In genomic region chr15:99970606-99971005, GRCm38 (mm10) we compare ENCODE assay signal across 15 mouse cellular contexts. TPM values are rescaled to one million over a fixed set of nuclear protein-coding genes. Genes with fewer than 3 reads are reported as not detected.
DNase-seq lines count a peak whose midpoint lies in the region; ATAC-seq lines count a peak whose summit lies in the region.
"Had no signal": no experiment of that assay in that cellular context is flagged by ENCODE, and none has a peak within 500 bp of the region (broad histone marks: within the 10 kb centered on the region; RNA-seq: fewer than 3 reads in every experiment).

No protein-coding gene starts in this region.

- no peaks in the 10 kb centered on the region for H3K27me3 ChIP-seq in intestine, embryonic 14.5 days (replicated peaks; ENCODE audit: control insufficient read depth, insufficient read depth, low read length)
- no peaks in the 10 kb centered on the region for H3K27me3 ChIP-seq in intestine, embryonic 15.5 days (replicated peaks)
- no peaks in the 10 kb centered on the region for H3K27me3 ChIP-seq in liver, embryonic 12.5 days (replicated peaks)
- H3K27me3 ChIP-seq: hindbrain, embryonic 13.5 days; limb, embryonic 13.5 days had no signal

- H3K4me3 ChIP-seq in intestine, embryonic 14.5 days (ENCODE audit: low read depth, low read length), result no peak overlapping the region
- H3K4me3 ChIP-seq in intestine, embryonic 15.5 days (replicated peaks), result no peak overlapping the region
- H3K4me3 ChIP-seq in liver, embryonic 12.5 days, result no peak overlapping the region
- H3K4me3 ChIP-seq: forebrain, embryonic 10.5 days; hindbrain, embryonic 13.5 days; limb, embryonic 13.5 days had no signal

- WGBS in intestine, embryonic 14.5 days, result 85% methylated on average over 1 of the region's 1 CpGs
- WGBS in intestine, embryonic 15.5 days, result 91% methylated on average over 1 of the region's 1 CpGs
- 68% methylated on average over 1 of the region's 1 CpGs for WGBS in liver, embryonic 12.5 days (ENCODE audit: insufficient replicate concordance)

- peak; percentile 36 for DNase-seq in intestine, embryonic 14.5 days (ENCODE audit: low spot score)
- DNase-seq in liver, result no peak
- peak; percentile 20 to 48 for DNase-seq in kidney, postnatal 36 days
- DNase-seq in skeletal muscle tissue, adult 2 months (ENCODE audit: low read depth, low spot score), result peak; percentile 30
- no peak for DNase-seq in adrenal gland, postnatal 36 days
- DNase-seq: adrenal gland, postnatal 10 days; cerebellum, adult 18-20 months; gastrocnemius, postnatal 10 days; right cerebral cortex, postnatal 25 days had no signal

- 0 out of 2 replicates have a peak, but pooled peaks cover 4% of the 10 kb centered on the region for H3K4me1 ChIP-seq in intestine, embryonic 14.5 days (replicated peaks; ENCODE audit: control insufficient read depth, insufficient read depth, low read length)
- 0 out of 2 replicates have a peak, but pooled peaks cover 3% of the 10 kb centered on the region for H3K4me1 ChIP-seq in intestine, embryonic 15.5 days (replicated peaks)
- H3K4me1 ChIP-seq in liver, embryonic 12.5 days, result peaks cover 40% of the 10 kb centered on the region

- H3K36me3 ChIP-seq in intestine, embryonic 14.5 days (ENCODE audit: control insufficient read depth, insufficient read depth, low read length), result no peaks in the 10 kb centered on the region
- no peaks in the 10 kb centered on the region for H3K36me3 ChIP-seq in intestine, embryonic 15.5 days
- 0 out of 2 replicates have a peak, but pooled peaks cover 3% of the 10 kb centered on the region for H3K36me3 ChIP-seq in liver, embryonic 12.5 days
- H3K36me3 ChIP-seq: forebrain, embryonic 10.5 days; hindbrain, embryonic 13.5 days; limb, embryonic 13.5 days had no signal

- no peak overlapping the region for H3K4me2 ChIP-seq in intestine, embryonic 14.5 days (ENCODE audit: low read length)
- no peak overlapping the region for H3K4me2 ChIP-seq in intestine, embryonic 15.5 days (replicated peaks)
- H3K4me2 ChIP-seq in liver, embryonic 12.5 days, result no peak overlapping the region
- H3K4me2 ChIP-seq: hindbrain, embryonic 13.5 days; limb, embryonic 13.5 days had no signal

- no peak overlapping the region for H3K27ac ChIP-seq in intestine, embryonic 14.5 days (ENCODE audit: low read depth)
- no peak overlapping the region for H3K27ac ChIP-seq in intestine, embryonic 15.5 days
- 0 out of 2 replicates have a peak overlapping the region, but pooled peaks have one; percentile 3 for H3K27ac ChIP-seq in liver, embryonic 12.5 days
- H3K27ac ChIP-seq: forebrain, embryonic 10.5 days; hindbrain, embryonic 13.5 days; limb, embryonic 13.5 days had no signal

- no peak for ATAC-seq in intestine, embryonic 14.5 days (replicated peaks; ENCODE audit: low FRiP score, low TSS enrichment, low read depth)
- no peak for ATAC-seq in intestine, embryonic 15.5 days
- no peak for ATAC-seq in liver, embryonic 12.5 days

- no peak overlapping the region for H3K9ac ChIP-seq in intestine, embryonic 14.5 days (ENCODE audit: low read length)
- H3K9ac ChIP-seq in intestine, embryonic 15.5 days, result no peak overlapping the region
- no peak overlapping the region for H3K9ac ChIP-seq in liver, embryonic 12.5 days
- H3K9ac ChIP-seq: hindbrain, embryonic 13.5 days; limb, embryonic 13.5 days had no signal

- H3K9me3 ChIP-seq in intestine, embryonic 14.5 days (ENCODE audit: control insufficient read depth, low read length), result no peaks in the 10 kb centered on the region
- no peaks in the 10 kb centered on the region for H3K9me3 ChIP-seq in intestine, embryonic 15.5 days
- H3K9me3 ChIP-seq in liver, embryonic 12.5 days (replicated peaks), result no peaks in the 10 kb centered on the region
- H3K9me3 ChIP-seq: forebrain, embryonic 10.5 days; hindbrain, embryonic 13.5 days; limb, embryonic 13.5 days had no signal

RNA-seq across cellular contexts. Expression of gene Larp4, which starts 0.7 kb away (rescaled TPM):
- 47.3 and 49.0 TPM in 2 replicates for polyA plus RNA-seq in intestine, embryonic 14.5 days (2014; fragmentation: Nextera tagmentation; extraction: Ambion mirVana)
- 40.5 and 46.4 TPM in 2 replicates for polyA plus RNA-seq in intestine, embryonic 15.5 days (2015; fragmentation: Nextera tagmentation; extraction: Ambion mirVana)
- polyA plus RNA-seq in liver, embryonic 12.5 days (2016; fragmentation: Nextera tagmentation; extraction: Ambion mirVana), result 33.1 TPM in 2 replicates
- 10 to 100 TPM; 85.8 to 91.6 TPM for total RNA-seq in adrenal gland, postnatal 36 days (2021)

RNA-seq across cellular contexts. Expression of gene Fam186a, which starts 3.7 kb away (rescaled TPM):
- polyA plus RNA-seq in intestine, embryonic 14.5 days (2014; fragmentation: Nextera tagmentation; extraction: Ambion mirVana), result 0.01 TPM in 1 of 2 replicates, not detected in the other
- not detected in 2 replicates for polyA plus RNA-seq in intestine, embryonic 15.5 days (2015; fragmentation: Nextera tagmentation; extraction: Ambion mirVana)
- not detected in 2 replicates for polyA plus RNA-seq in liver, embryonic 12.5 days (2016; fragmentation: Nextera tagmentation; extraction: Ambion mirVana)
- under 1 TPM; 0.13 to 0.23 TPM for total RNA-seq in adrenal gland, postnatal 36 days (2021)
- polyA plus RNA-seq: hindbrain, embryonic 13.5 days; stomach, embryonic 14.5 days had no signal

Comparison
In these comparisons a context has a peak if more than half of its experiments do, and no peak if none do; other contexts are left out.
1. DNase-seq: peak in intestine, embryonic 14.5 days (single experiment), kidney, postnatal 36 days (2 of 2) and skeletal muscle tissue, adult 2 months (single experiment); none in liver (single experiment) and adrenal gland, postnatal 36 days (0 of 2).